Mouse (Mus musculus) ovary, postnatal 14 days (tissue): ENCODE measurements at regions not wholly inside any gene's neighbourhood (a gene's known extent, or its start where the extent isn't known, plus 50 kb on each side); places are given as distances from the start of the nearest gene placed in this dataset.
A peak's percentile ranks its signal among the peaks of the same experiment; 100 is the strongest.

Source experiments
- DNase-seq: peaks from one replicate; pipeline ENCODE4 v3.0.0; 2022; ENCODE audit warnings: low spot score

DNA sequence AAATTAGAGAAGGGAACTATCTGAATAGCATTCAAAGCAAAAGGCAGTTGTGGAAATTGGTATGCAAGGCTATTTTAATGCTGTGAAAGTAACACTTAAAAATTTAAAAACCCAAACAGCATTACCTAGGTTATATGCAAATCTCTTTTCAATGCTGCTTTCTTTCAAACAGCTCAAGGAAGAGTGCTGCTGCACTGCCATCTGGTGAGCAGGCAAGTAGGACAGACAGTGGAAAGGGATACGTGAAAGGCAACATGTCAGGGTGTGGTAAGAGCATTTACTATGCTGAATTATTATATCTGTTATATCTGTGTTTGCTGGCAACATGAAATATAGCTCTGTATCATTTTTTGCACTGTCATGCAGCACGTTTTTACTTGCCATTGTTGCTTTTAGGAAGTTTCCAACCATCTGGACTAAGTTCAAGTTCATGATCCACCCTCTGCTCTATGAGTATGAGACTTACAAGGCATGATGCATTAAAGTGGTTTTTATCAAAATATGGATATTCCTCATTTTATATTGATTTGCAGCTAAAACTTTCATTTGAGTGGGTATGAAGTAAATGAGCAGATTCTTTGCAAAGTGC, 1223.0 kb downstream of the Dnajb9 start:
- no peak for DNase-seq

GRCm38 (mm10) chr12:42986505-42986904, 1223.6 kb downstream of the Dnajb9 start:
- no peak for DNase-seq

GRCm38 (mm10) chr12:42986096-42986495, 1224.0 kb downstream of the Dnajb9 start:
- no peak for DNase-seq

- DNase-seq: no peak
These were observed 1231.3 kb downstream of the Dnajb9 start for GRCm38 (mm10) chr12:42978828-42979227.

- DNase-seq: peak; percentile 38
These were observed 1237.4 kb downstream of the Dnajb9 start for GRCm38 (mm10) chr12:42972766-42973165.

- no peak for DNase-seq
These were observed 1248.6 kb downstream of the Dnajb9 start for GRCm38 (mm10) chr12:42961535-42961934.

GRCm38 (mm10) chr12:42947961-42948360, 1262.2 kb downstream of the Dnajb9 start:
- DNase-seq: no peak

GRCm38 (mm10) chr12:42914374-42914773, 1295.8 kb downstream of the Dnajb9 start:
- no peak for DNase-seq
